Mouse (Mus musculus) monocyte, adult 2 months (primary cell): ENCODE results near the gene Pih1d1.
"Not testable (repeated sequence)": the region's sequence is repeated elsewhere in the genome, so short reads cannot be mapped to it uniquely, and the experiment has no call there.

Experiments used
- DNase-seq, 2 experiments: peaks; one replicate each; pipeline ENCODE4 v3.0.0; 2022; ENCODE audit warnings: low spot score in 2 of 2, low read depth in 1 of 2

The Pih1d1 gene

GRCm38 (mm10) chr7:45154096-45154992 lies at the start of gene Pih1d1, which contains the start of gene Aldh16a1:
Gene Pih1d1, plus strand, starts transcription at chr7:45154303.
Gene Aldh16a1, minus strand, starts transcription at chr7:45154584.
- peak; percentile 94 to 97 for DNase-seq

GRCm38 (mm10) chr7:45104941-45105340 lies 49.2 kb upstream of the Pih1d1 start:
- no peak for DNase-seq

- no peak for DNase-seq
Measured at GRCm38 (mm10) chr7:45105491-45105890, 48.6 kb upstream of the Pih1d1 start.

DNA sequence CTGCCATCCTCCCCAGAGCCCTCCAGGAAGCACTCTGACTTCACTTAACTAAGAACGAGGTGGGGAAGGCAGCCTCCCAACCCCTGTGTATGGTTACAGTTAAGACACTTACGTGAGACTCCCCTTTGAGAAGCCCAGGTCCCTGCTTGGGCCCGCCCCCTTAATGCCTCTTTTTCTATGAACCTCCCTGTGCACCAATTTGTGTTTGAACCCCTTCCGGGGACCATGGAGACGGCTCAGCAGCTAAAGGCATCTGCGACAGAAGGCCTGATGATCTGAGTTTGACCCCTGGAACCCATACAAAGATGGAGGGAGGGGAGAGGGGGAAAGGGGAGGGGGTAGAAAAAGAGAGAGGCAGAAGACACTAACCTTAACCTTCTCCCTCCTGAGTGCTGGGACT lies 47.7 kb upstream of the Pih1d1 start:
- no peak for DNase-seq

DNA sequence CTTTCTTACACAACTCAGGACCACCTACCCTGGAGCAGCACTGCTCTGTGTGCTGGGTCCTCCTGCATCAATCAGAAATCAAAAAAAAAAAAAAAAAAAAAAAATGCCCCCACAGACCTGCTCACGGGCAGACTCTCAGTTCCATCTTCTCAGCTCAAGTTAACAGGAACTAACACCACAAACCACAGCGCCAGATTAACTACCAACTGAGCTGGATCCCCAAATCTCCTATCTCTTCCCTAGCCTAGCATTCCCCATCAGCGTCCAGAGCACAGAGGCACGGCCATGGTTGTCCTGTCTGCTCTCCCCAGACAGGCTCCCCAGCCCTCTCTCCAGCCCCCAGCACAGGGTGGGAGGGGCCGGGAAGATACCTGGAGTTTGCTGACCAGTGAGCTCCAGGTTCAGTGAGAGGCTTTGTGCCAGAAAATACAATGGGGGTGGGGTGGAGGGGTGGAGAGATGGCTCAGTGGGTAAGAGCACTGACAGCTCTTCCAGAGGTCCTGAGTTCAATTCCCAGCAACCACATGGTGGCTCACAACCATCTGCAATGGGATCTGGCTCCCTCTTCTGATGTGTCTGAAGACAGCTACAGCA lies 47.0 kb upstream of the Pih1d1 start:
- no peak for DNase-seq

DNA sequence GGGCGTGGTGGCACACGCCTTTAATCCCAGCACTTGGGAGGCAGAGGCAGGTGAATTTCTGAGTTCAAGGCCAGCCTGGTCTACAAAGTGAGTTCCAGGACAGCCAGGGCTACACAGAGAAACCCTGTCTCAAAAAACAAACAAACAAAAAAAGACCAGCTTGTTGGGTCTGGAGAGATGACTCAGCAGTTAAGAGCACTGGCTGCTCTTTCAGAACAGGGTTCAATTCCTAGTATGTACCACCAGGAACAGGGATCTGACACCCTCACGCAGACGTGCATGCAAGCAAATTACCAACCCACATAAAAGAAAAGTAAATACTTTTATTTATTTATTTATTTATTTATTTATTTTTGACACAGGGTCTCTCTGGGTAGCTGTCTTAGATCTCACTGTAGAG lies 44.0 kb upstream of the Pih1d1 start:
- DNase-seq: not testable (repeated sequence)

DNA sequence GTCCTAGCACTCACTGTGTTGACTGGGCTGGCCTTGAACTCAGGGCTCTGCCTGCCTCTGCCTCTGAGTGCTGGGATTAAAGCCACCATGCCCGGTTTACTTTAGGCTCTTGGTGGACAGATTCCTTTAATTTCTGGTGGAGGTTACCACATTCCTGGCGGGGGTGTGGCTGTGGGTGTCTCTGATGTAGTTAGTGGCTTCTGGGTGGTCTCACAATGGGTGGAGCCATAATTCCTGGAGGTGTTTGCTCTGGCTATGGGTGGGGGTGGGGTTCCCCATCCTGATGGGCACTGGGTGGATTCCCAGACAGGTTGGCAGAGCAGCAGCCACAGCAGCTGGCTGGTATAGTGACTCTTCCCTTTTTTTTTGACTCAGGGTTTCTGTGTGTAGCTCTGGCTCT lies 42.2 kb upstream of the Pih1d1 start:
- DNase-seq: no peak

DNA sequence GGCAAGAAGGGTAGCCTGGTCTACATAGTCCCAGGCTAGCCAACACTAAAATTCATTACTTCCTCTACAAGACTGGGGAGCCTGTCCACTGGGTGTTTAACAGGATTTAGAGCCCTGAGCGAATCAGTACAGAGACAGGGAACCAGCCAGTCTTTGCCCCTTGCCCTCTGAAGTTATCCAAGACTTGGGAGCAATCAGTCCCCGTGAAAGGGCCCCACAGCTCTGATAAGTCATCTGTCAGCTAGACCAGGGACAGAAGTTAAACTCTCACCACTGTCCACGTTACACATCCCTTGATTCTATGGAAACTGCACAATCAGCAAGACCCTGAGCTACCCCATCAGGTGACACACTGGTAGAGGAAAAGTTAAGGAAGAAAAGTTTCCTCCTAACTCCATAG lies 41.6 kb upstream of the Pih1d1 start:
- no peak for DNase-seq

GRCm38 (mm10) chr7:45113476-45113875 lies 40.6 kb upstream of the Pih1d1 start:
- DNase-seq: no peak

- no peak for DNase-seq
Measured at GRCm38 (mm10) chr7:45117566-45117965, 36.5 kb upstream of the Pih1d1 start.

GRCm38 (mm10) chr7:45118336-45118735 lies 35.8 kb upstream of the Pih1d1 start:
- DNase-seq: no peak

GRCm38 (mm10) chr7:45119780-45120709 lies 34.1 kb upstream of the Pih1d1 start:
- DNase-seq: no peak

- DNase-seq: no peak
Measured at GRCm38 (mm10) chr7:45121404-45121803, 32.7 kb upstream of the Pih1d1 start.

GRCm38 (mm10) chr7:45121966-45122365 lies 32.1 kb upstream of the Pih1d1 start:
- DNase-seq: no peak

- no peak for DNase-seq
Measured at GRCm38 (mm10) chr7:45122561-45123185, 31.4 kb upstream of the Pih1d1 start.

DNA sequence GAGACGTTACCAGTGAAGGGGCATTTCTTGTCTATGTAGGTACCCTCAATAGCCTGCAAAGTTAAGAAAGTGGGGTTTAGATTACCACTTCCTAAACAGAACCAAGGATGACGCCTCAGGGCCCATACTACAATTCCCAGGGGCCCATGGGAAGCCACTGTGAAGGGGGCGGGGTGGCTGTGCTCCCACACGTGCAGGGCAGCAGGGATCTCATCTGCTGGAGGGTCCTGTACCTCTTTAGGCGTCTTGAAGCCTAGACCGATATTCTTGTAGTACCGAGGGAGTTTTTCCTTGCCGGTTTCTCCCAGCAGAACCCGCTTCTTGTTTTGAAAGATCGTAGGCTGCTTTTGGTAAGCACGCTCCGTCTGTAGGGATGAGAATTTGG lies 30.9 kb upstream of the Pih1d1 start:
- DNase-seq: no peak

DNA sequence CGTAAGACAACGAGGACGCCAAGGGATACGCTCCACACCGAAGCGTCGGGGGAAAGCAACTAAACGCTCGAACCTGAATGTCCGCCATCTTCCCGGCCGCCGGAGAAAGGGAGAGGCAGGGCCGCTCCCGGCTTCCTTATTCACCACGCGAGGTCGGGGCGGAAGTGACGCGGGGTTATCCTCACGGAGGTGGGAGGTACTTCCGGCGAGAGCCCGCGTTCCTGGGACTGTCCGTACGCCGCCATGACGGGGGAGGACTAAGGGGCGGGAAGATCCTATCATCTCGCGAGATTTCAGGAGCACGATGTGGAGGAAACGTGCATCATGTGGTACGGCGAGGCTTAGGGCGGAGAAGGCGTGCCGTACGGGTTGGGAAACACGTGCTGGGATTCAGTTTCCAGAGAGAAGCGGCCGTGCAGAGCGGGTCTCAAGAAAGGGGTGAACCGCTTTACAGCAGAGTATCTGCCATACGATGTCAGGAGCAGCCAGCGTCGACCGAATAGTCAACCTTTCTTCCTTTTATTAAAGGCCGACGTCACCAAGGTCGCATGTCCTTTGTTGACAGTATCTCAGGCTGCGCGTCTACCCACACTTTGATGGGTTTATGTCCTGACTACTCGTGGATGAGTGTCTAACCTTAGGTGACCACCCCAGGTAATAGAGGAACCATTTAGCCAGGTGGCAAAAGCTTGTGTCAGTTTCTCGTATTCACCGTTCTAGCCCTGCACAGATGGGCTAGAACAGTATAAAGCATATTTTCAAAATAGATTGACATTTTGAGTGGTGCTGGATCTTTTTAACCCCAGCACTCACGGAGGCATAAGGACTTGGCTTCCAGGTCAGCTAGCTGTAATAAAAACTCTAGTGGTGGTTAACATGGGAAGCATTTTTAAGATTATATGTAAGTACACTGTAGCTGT lies 29.6 kb upstream of the Pih1d1 start, which contains the start of gene Rps11:
Rps11 (minus strand) TSS at position 216 of the 920 bp plus-strand sequence.
- DNase-seq: peak; percentile 98 to 99

DNA sequence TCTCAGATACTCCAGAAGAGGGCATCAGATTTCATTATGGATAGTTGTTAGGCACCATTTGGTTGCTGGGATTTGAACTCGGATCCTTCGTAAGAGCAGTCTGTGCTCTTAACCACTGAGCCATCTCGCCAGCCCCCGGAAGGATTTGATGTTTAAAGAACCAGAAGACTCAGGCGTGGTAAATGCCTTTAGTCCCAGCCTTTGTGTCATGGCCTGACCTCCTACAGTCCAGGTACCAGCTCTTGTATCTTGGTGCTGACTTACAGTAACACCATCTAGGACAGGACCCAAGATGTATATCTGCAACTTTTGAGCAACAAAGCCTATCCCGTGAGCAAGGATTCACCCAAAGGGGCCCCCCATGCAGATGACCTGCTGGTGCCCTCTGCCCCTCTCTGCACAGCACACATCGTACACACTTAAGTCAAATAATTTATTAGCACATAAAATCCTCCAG lies 28.9 kb upstream of the Pih1d1 start:
- no peak for DNase-seq

- DNase-seq: not testable (repeated sequence)
Measured at GRCm38 (mm10) chr7:45125649-45126048, 28.5 kb upstream of the Pih1d1 start.
